Mouse (Mus musculus) liver, embryonic 13.5 days (tissue): ENCODE results near the gene H2al1f. TPM values are rescaled to one million over a fixed set of nuclear protein-coding genes. Genes with fewer than 3 reads are reported as not detected.
"Not testable (repeated sequence)": the region's sequence is repeated elsewhere in the genome, so short reads cannot be mapped to it uniquely, and the experiment has no call there.

ENCODE experiments used
- ATAC-seq: fragments of 200-750 bp; cut with Nextera tagmentation; 2 replicates; pipeline ENCODE4 v1.8.0; 2017; ENCODE audit warnings: low read depth, mild to moderate bottlenecking, moderate number of reproducible peaks, moderate library complexity
- DNase-seq: peaks from one replicate; pipeline ENCODE4 v3.0.0; 2022
- H3K27ac ChIP-seq: fragments of 300-500 bp; sonication (generic); 2 replicates; pipeline ENCODE4 v1.5.1; 2015; ENCODE audit warnings: moderate library complexity, mild to moderate bottlenecking, inconsistent platforms
- H3K27me3 ChIP-seq: fragments of 300-500 bp; sonication (generic); 2 replicates; pipeline ENCODE4 v1.6.1; 2015; ENCODE audit warnings: mild to moderate bottlenecking, inconsistent platforms
- H3K36me3 ChIP-seq: fragments of 300-500 bp; sonication (generic); 2 replicates; pipeline ENCODE4 v1.6.1; 2015; ENCODE audit warnings: mild to moderate bottlenecking, inconsistent platforms
- H3K4me1 ChIP-seq: fragments of 300-500 bp; sonication (generic); replicated peaks from 2 replicates; pipeline ENCODE4 v1.6.1; 2015; ENCODE audit warnings: inconsistent platforms
- H3K4me2 ChIP-seq: fragments of 300-500 bp; sonication (generic); 2 replicates; pipeline ENCODE4 v1.6.1; 2015; ENCODE audit warnings: inconsistent platforms, mild to moderate bottlenecking, moderate library complexity
- H3K4me3 ChIP-seq: fragments of 300-500 bp; sonication (generic); replicated peaks from 2 replicates; pipeline ENCODE4 v1.5.1; 2015; ENCODE audit warnings: mild to moderate bottlenecking, inconsistent platforms
- H3K9ac ChIP-seq: fragments of 300-500 bp; sonication (generic); 2 replicates; pipeline ENCODE4 v1.6.1; 2015; ENCODE audit warnings: mild to moderate bottlenecking, inconsistent platforms
- H3K9me3 ChIP-seq: fragments of 300-500 bp; sonication (generic); replicated peaks from 2 replicates; pipeline ENCODE4 v1.6.1; 2016; ENCODE audit warnings: inconsistent platforms
- WGBS: fragments of 180-500 bp; shearing (Covaris S2); methylation state at CpG from one replicate; pipeline ENCODE4 v1.1.7; 2015; ENCODE audit not compliant: insufficient replicate concordance; 5-methylcytosine and 5-hydroxymethylcytosine counted together
- polyA plus RNA-seq: library from polyadenylated mRNA; unstranded; fragments of >200 nt; fragmentation: Nextera tagmentation; extraction: Ambion mirVana; gene quantifications from 2 replicates; pipeline ENCODE4 v1.2.1, GENCODE M21; 2015

H2al1f gene
- polyA plus RNA-seq = not detected in 2 replicates

DNA sequence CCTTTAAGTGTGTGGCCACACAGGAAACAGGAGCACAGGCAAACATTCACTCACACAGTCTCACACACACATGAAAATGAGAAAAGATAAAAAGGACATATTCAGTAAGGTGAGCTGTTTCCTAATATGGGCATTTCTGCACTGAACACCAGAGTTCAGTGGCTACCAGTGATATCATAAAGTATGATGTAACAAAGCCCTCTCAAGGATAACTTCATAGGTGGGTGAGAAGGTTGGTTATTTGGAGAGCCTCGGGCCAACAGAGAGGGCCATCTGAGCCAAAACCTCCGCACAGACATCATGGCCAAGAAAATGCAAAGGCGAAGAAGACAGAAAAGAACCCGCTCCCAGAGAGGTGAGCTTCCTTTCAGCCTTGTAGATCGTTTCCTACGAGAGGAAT is at the start of gene H2al1f:
H2al1f (plus strand) TSS at position 301 of the 400 bp plus-strand sequence.
- not testable (repeated sequence) for H3K4me2 ChIP-seq, H3K4me1 ChIP-seq, H3K9me3 ChIP-seq, H3K27me3 ChIP-seq, H3K36me3 ChIP-seq, ATAC-seq, H3K9ac ChIP-seq, H3K27ac ChIP-seq, H3K4me3 ChIP-seq, DNase-seq
- WGBS = no CpG with 5 or more reads among the region's 6 CpGs

DNA sequence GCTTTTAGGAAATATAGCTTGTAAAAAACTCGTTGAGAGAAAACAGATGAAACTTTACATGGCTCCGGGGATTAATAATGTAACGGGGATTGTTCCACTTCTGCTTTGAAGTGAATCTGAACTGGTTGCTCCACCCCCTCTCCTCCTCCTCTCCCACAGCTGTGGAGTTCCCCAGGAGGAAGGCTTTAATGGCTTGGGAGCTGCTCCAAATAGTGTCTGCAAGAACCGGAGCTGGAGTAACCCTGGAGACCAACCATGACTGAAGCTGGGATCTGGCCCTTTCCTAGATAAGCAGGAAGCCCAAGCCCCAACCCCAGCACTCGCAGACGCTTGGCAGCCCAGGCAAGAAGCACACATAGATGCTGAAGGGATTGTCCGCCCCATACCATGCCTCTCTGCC is 47.2 kb upstream of the H2al1f start:
- DNase-seq (no peak), ATAC-seq (no peak)

DNA sequence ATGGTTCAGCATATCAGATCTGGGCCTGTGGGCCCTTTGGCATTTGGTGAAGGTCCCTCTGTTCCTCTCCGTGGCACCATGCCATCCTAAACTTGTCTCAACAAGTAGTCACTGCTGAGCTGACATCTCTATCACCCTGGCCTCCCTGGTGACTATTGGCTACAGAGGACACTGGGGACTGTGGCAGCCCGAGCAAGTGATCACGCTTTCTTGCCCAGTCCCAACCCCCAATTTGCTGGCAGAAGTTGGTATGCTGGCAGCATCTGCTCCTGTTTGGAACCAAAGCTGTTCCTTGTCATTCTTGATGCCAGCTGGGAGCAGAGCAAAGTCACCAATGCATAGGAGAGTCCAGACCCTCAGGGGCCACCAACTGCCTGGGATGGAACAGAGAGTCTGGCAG is 45.9 kb upstream of the H2al1f start:
- DNase-seq (no peak), ATAC-seq (no peak)
- H3K9me3 ChIP-seq = no peaks in the 10 kb centered on the region
- H3K27me3 ChIP-seq = no peaks in the 10 kb centered on the region; the same call in 1 of the 2 replicates
- no peaks in the 10 kb centered on the region for H3K4me1 ChIP-seq
- no peak overlapping the region for H3K4me2 ChIP-seq
- 74% methylated on average over 3 of the region's 3 CpGs for WGBS
- no peaks in the 10 kb centered on the region for H3K36me3 ChIP-seq
- no peak overlapping the region for H3K27ac ChIP-seq
- no peak overlapping the region for H3K9ac ChIP-seq
- H3K4me3 ChIP-seq = no peak overlapping the region

More for the DNA sequence above, 47.2 kb upstream of the H2al1f start:
- Histone ChIP-seq H3K9ac (no peak overlapping the region), H3K27ac (no peak overlapping the region), H3K36me3 (no peaks in the 10 kb centered on the region), H3K27me3 (no peaks in the 10 kb centered on the region; the same call in 1 of the 2 replicates), H3K4me1 (no peaks in the 10 kb centered on the region), H3K9me3 (no peaks in the 10 kb centered on the region), H3K4me3 (no peak overlapping the region), H3K4me2 (no peak overlapping the region)
- WGBS = 54% methylated on average over 7 of the region's 7 CpGs

DNA sequence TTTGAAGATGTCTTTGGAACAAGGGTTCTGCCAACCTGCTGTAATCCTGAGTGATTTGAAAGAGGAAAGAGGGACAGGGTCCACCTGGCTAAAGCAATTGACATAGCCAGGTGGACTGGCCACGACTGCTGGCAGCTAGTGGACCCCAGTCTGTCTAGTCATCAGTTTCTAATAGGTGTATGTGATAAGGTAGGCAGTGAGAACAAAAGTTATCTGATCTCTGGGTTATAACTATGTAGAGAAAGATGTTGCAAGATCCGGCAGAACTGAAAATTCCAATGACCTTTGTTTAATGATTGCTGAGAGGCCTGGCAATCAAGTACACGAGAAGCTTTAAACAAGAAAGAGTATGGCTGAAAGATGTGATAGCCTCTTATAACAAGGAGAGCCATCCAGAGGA is 41.8 kb upstream of the H2al1f start:
- H3K4me1 ChIP-seq = no peaks in the 10 kb centered on the region
- H3K9ac ChIP-seq = no peak overlapping the region
- H3K9me3 ChIP-seq = no peaks in the 10 kb centered on the region
- no peak for ATAC-seq
- H3K36me3 ChIP-seq = no peaks in the 10 kb centered on the region
- no peak for DNase-seq
- no peak overlapping the region for H3K27ac ChIP-seq
- H3K4me3 ChIP-seq = no peak overlapping the region
- H3K27me3 ChIP-seq = no peaks in the 10 kb centered on the region
- no peak overlapping the region for H3K4me2 ChIP-seq
- WGBS = 49% methylated on average over 3 of the region's 3 CpGs

DNA sequence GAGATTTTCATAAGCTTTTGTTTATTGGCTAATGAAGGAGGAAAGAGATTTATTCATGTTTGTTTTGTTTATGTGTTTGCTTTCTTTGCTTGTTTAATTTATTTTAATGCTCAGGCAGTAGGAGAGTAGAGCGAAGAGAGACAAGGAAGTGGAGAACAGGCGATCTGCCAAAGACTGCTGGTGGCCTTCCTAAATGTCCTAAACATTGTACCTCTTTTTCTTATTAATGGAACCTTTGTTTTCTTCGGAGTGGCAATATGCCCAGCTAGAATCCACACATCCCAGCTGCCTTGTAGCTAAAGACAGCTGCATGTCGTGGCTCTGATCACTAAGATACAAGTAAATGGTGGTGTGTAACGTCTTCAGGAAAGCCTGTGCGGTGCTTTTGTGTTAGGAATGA is 37.9 kb upstream of the H2al1f start:
- H3K4me3 ChIP-seq = no peak overlapping the region
- no peaks in the 10 kb centered on the region for H3K36me3 ChIP-seq
- H3K4me1 ChIP-seq = no peaks in the 10 kb centered on the region
- 57% methylated on average over 6 of the region's 6 CpGs for WGBS
- DNase-seq = no peak
- no peak for ATAC-seq
- no peaks in the 10 kb centered on the region for H3K27me3 ChIP-seq
- no peak overlapping the region for H3K27ac ChIP-seq
- H3K4me2 ChIP-seq = no peak overlapping the region
- no peaks in the 10 kb centered on the region for H3K9me3 ChIP-seq
- no peak overlapping the region for H3K9ac ChIP-seq

DNA sequence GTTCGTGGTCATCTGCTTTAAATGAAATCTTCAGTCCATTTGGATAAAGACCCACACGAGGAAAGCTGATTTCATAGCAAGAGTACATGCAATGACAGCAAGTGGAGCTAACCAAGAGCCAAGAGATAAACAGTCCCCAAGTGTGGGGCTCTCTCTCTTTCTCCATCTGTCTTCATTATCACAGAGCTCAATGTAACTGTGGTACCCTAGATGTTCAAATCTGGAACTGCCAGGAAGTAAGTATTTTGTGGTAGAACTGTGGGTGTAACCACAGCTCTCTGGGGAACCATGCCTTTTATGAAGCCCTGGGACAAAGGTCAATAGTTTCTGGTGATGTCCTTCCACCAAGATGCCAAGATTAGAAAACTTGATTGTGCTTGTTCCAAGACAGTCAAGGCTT is 34.2 kb upstream of the H2al1f start:
- H3K4me1 ChIP-seq = no peaks in the 10 kb centered on the region
- no peak overlapping the region for H3K9ac ChIP-seq
- DNase-seq = no peak
- no peaks in the 10 kb centered on the region for H3K36me3 ChIP-seq
- no peaks in the 10 kb centered on the region for H3K9me3 ChIP-seq
- WGBS = 39% methylated on average over 2 of the region's 2 CpGs
- H3K4me3 ChIP-seq = no peak overlapping the region
- no peak overlapping the region for H3K4me2 ChIP-seq
- no peaks in the 10 kb centered on the region for H3K27me3 ChIP-seq
- ATAC-seq = no peak
- H3K27ac ChIP-seq = no peak overlapping the region

DNA sequence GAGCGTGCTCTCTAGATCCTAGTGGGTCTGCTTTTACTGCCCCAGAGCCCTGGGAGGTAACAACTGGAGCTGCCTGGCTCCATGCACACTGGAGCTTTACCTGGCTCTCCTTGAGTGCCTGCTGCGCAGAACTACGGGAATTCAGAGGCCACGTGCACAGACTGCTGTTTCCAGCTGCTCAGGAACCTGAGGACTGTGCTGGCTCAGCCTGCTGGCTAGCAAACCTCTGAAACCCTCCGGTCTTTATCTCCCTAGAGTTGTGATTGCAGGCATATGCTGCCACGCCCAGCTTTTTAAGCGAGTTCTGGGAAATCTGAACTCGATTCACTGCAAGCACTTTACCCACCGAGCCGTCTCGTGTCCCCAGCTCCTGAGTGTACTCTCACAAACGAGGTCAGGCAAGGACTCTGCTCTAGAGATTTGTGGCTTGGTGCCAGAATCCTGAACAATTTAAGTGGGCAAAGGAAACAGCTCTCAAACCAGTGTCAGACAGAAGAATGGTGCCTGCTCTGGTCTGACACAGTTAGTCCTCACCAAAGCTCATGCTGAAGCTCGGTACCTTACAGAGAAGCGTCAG is 26.6 kb upstream of the H2al1f start:
- Histone ChIP-seq H3K9ac (no peak overlapping the region), H3K36me3 (no peaks in the 10 kb centered on the region), H3K9me3 (no peaks in the 10 kb centered on the region), H3K27me3 (no peaks in the 10 kb centered on the region), H3K4me2 (no peak overlapping the region), H3K4me3 (no peak overlapping the region), H3K4me1 (no peaks in the 10 kb centered on the region), H3K27ac (no peak overlapping the region)
- WGBS = 53% methylated on average over 14 of the region's 14 CpGs
- ATAC-seq = no peak
- DNase-seq = no peak

DNA sequence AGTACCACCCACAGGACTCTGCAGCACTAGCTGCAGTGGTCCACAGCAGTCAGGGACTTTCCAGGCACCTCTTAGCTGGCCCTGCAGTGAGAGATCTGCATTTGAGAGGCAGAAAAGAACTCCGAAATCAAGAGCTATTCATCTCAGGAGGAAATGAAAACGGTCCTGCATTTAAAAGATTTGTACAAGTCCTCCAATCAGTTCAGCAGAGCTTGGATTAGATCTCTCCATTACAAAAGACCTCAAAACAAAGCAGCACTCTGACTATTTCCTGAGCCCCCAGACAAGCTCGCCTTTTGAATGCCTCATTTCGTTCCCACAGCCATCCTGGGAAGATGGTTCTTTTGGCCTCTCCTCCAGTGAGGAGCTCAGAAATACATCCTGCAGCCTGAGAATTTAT is 25.7 kb upstream of the H2al1f start:
- Histone ChIP-seq H3K9me3 (no peaks in the 10 kb centered on the region), H3K27ac (no peak overlapping the region), H3K4me2 (no peak overlapping the region), H3K27me3 (no peaks in the 10 kb centered on the region), H3K36me3 (no peaks in the 10 kb centered on the region), H3K9ac (no peak overlapping the region), H3K4me3 (no peak overlapping the region), H3K4me1 (no peaks in the 10 kb centered on the region)
- ATAC-seq (no peak), DNase-seq (no peak)
- WGBS = 43% methylated on average over 4 of the region's 4 CpGs

DNA sequence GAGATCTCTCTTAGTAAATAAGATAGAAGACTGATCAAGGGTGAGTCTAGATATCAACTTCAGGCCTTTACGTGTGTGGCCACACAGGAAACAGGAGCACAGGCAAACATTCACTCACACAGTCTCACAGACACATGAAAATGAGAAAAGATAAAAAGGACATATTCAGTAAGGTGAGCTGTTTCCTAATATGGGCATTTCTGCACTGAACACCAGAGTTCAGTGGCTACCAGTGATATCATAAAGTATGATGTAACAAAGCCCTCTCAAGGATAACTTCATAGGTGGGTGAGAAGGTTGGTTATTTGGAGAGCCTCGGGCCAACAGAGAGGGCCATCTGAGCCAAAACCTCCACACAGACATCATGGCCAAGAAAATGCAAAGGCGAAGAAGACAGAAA is 16.0 kb upstream of the H2al1f start, which contains the start of gene H2al1a:
H2al1a (plus strand) TSS at position 301 of the 400 bp plus-strand sequence.
- not testable (repeated sequence) for DNase-seq, ATAC-seq
- no CpG with 5 or more reads among the region's 3 CpGs for WGBS

DNA sequence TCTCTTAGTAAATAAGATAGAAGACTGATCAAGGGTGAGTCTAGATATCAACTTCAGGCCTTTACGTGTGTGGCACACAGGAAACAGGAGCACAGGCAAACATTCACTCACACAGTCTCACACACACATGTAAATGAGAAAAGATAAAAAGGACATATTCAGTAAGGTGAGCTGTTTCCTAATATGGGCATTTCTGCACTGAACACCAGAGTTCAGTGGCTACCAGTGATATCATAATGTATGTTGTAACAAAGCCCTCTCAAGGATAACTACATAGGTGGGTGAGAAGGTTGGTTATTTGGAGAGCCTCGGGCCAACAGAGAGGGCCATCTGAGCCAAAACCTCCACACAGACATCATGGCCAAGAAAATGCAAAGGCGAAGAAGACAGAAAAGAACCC is 12.8 kb upstream of the H2al1f start, which contains the start of gene H2al1b:
H2al1b (plus strand) TSS at position 301 of the 400 bp plus-strand sequence.
- H3K4me2 ChIP-seq, DNase-seq, H3K27me3 ChIP-seq, H3K9me3 ChIP-seq, H3K4me3 ChIP-seq, H3K4me1 ChIP-seq, H3K9ac ChIP-seq, H3K36me3 ChIP-seq, ATAC-seq, H3K27ac ChIP-seq: not testable (repeated sequence)
- WGBS = 88% methylated on average over 1 of the region's 3 CpGs

More for the DNA sequence above, 16.0 kb upstream of the H2al1f start, which contains the start of gene H2al1a:
- not testable (repeated sequence) for H3K27me3 ChIP-seq, H3K4me1 ChIP-seq, H3K27ac ChIP-seq, H3K4me3 ChIP-seq, H3K4me2 ChIP-seq, H3K9me3 ChIP-seq, H3K9ac ChIP-seq, H3K36me3 ChIP-seq

DNA sequence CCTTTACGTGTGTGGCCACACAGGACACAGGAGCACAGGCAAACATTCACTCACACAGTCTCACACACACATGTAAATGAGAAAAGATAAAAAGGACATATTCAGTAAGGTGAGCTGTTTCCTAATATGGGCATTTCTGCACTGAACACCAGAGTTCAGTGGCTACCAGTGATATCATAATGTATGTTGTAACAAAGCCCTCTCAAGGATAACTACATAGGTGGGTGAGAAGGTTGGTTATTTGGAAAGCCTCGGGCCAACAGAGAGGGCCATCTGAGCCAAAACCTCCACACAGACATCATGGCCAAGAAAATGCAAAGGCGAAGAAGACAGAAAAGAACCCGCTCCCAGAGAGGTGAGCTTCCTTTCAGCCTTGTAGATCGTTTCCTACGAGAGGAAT is 9.6 kb upstream of the H2al1f start, which contains the start of gene H2al1c:
H2al1c (plus strand) TSS at position 301 of the 400 bp plus-strand sequence.
- not testable (repeated sequence) for H3K4me1 ChIP-seq, H3K9me3 ChIP-seq, H3K27ac ChIP-seq, DNase-seq, H3K4me3 ChIP-seq, ATAC-seq, H3K9ac ChIP-seq, H3K36me3 ChIP-seq, H3K4me2 ChIP-seq, H3K27me3 ChIP-seq
- 66% methylated on average over 2 of the region's 6 CpGs for WGBS

DNA sequence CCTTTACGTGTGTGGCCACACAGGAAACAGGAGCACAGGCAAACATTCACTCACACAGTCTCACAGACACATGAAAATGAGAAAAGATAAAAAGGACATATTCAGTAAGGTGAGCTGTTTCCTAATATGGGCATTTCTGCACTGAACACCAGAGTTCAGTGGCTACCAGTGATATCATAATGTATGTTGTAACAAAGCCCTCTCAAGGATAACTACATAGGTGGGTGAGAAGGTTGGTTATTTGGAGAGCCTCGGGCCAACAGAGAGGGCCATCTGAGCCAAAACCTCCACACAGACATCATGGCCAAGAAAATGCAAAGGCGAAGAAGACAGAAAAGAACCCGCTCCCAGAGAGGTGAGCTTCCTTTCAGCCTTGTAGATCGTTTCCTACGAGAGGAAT is 6.4 kb upstream of the H2al1f start, which contains the start of gene H2al1d:
H2al1d (plus strand) TSS at position 301 of the 400 bp plus-strand sequence.
- WGBS = no CpG with 5 or more reads among the region's 6 CpGs
- ATAC-seq = not testable (repeated sequence)

More for the DNA sequence above, 6.4 kb upstream of the H2al1f start, which contains the start of gene H2al1d:
- not testable (repeated sequence) for H3K4me3 ChIP-seq, H3K9ac ChIP-seq, H3K4me1 ChIP-seq, H3K9me3 ChIP-seq, H3K36me3 ChIP-seq, H3K4me2 ChIP-seq, H3K27ac ChIP-seq, DNase-seq, H3K27me3 ChIP-seq
